Mouse (Mus musculus) left cerebral cortex, postnatal 4 days (tissue): ENCODE measurements at regions not wholly inside any gene's neighbourhood (a gene's known extent, or its start where the extent isn't known, plus 50 kb on each side); places are given as distances from the start of the nearest gene placed in this dataset.

Experiments
- DNase-seq: peaks from one replicate; pipeline ENCODE4 v3.0.0-alpha.2; 2022
- intact Hi-C: fragments of 180-260 bp; cut with DNase I; formaldehyde crosslinking; loops from one replicate; pipeline ENCODE4 v1.15.1; 2025

DNA sequence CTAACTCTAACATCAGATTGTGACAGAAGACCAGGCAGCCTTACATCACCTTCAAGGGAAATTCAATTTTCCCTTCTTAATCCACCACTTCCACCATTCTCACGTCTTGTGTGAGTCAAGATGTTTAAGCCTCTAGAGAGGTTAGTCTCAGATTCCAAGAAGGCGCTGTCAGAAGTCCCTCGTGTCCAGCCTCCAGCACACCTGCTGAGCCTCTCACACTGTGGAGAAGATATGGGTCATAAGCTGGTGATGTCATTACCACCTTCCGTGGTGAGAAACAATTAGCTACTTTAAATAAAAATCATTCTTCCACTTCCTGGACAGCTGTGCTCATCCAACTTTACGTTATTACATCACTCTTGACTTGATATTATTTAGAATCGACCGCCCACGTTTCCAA is 198.3 kb upstream of the Fn1 start:
- intact Hi-C loops, result no loop called here
- DNase-seq, result no peak

DNA sequence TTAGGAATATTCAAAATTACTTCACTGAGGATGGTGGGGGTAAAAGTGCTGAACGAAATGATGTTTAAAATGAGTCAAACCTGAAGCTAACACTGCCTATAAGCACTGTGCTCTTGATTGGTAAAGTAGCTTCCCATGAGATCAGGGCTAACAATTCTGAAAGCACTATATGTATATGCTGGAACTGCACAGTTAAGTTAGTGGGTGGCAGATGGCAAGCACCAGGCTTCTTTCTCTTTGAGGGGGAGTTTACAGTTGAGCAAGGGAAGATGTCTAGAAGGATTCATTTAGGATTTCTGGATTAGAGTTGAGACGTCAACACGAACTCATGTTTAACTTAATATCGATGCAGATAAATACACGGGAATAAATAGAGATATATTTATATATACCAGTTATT is 195.7 kb upstream of the Fn1 start:
- intact Hi-C loops, result no loop called here
- no peak for DNase-seq

DNA sequence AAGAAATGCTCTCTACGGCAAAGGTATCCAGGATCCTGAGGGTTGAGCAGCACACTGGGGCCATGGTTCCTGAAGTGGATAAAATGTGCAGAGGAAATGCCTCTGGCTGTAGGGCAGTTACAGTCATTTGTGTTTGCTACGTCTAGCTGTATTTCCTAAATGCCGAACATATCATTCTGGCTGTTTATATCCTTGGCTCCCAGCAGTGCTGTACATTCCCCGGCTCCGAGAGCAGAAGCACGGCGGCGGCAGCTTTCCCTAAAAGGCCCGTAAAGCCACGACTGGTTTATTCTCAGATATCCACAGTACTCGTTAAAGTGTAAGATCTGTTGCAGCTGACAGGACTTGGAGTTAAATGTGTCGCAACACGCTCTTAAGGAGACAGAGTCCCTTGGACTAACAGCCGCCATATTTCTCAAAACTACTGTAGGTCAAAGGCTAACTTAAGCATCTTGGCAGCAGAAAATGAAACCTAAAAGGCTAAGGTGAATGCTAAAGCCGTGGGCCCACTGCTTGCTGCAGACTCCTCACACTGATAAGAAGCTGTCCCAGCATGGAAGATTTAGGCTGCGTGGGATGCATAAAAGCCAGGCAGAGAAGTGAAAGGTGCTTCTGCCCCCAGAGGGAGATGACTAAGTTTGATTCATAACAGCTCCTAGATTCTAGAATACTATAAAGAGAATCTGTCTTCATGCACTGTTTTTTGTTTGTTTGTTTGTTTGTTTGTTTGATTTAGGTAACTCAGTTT is 192.1 kb upstream of the Fn1 start:
- DNase-seq, result no peak
- intact Hi-C loops, result no loop called here

DNA sequence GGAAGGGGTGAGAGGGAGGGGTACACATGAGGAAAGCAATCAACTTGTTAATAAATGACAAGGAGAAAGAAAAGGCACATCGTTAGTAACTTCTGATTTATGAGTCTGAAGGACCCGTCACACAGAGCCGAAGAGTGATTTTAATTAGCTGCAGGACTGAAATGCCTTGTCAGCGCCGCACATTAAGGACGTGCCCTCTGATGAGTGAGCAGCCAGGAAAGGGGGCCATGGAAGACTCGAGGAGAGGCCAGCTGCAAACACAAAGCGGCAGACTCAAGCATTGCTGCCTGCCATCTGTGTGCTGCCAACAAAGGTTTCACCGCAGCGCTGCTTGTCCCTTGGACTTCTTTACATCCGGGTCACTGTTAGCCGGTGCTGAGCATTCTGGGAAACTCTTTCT is 184.8 kb upstream of the Fn1 start:
- no peak for DNase-seq
- intact Hi-C loops, result no loop called here

DNA sequence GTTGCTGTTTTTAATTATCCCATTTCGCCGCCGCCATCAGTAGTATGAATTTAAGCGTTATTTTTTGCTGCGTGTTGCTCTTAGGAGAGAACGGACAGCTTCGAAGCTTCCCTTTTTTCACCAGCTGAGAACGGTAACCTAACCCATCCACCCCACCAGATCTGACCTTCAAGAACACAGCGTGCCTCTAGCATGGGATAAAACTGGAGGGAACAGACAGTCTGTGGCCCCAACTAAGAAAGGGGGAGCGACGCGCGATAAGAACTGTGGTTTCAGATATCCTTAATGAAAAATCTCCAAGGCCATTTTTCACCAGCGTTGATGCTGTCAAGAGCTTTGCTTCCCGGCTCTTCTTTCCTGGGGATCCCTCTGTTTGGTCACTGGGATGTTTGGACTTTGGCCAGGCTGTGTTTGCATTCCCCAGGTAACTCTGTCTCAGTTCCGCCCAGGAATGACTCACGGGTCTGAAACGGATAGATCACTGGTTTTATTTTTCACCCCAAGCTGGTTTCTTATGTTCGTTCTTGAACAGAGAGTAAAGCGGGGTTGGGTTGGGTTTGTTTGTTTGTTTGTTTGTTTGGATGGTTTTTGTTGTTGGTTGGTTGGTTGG is 184.1 kb upstream of the Fn1 start:
- no peak for DNase-seq
- intact Hi-C loops, result no loop called here

DNA sequence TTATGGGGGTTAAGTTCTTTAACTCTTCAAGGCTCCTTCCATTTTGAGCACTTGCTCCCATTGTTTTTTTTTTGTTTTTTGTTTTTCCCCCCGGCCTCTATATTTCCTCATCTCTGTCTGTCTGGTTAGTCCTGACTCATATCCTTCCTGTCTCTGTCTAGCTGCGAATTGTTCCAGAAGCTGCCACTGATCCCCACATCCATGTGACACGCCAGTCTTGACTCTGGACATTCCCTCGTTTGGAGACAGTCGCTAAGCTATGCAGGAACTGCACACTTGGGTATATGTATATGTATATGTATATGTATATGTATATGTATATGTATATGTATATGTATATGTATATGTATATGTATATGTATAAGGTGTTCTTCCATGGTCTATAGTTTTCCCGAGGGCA is 177.4 kb upstream of the Fn1 start:
- intact Hi-C loops, result no loop called here
- DNase-seq, result no peak

DNA sequence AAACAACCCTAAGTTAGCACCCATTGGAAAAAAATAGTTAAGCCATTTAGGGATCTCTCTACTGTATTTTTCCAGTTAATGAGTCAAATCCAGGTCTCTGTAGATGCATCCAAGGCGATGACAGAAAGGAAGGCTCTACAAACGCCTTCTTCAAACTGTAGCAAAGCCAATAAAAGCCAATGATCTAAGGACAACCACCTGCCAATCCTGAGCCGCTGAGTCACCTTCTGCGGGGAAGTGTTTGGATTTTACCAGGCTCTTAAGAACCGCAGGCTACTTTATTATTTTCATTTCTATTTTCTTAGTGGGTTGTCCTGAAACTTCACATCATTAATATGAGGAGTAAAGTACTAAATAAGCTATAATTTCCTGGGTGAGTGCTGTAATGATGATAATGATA is 171.4 kb upstream of the Fn1 start:
- no peak for DNase-seq
- intact Hi-C loops, result no loop called here

DNA sequence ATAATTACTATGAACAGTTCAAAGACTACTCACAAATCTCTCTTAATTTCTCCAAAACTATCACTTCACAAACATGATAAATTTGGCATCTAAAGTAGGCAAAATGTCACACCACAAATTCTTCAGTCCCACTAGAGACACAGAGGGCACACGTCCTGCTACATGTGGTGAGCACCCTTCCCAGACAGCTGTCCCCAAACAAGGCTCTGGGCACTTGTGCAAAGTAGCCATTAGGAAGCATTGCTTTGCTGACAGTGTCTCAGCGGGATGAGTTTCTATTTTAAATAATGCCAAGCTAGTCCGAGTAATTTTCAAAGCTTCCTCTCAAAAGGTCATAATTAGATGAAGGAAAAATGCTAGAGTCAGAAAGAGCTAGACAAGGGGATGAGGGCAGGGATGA is 169.1 kb upstream of the Fn1 start:
- intact Hi-C loops, result no loop called here
- no peak for DNase-seq

DNA sequence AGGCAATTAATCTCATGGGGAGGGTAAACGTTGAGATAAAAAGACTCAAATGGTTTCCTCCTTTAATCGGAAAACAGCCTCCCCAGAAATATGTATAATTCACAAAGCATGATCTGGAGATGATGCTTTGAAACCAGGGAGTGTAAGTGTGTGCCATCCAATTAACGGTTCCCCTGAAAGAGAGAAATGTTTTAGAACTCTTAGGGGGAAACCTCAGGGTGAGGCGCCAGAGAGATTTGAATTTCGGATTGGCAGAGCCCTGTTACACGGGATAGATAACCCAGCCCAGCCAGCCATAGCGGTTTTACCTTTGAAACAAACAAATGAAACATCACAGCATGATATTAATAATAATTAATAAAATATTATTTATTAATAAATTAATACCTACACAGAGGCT is 168.1 kb upstream of the Fn1 start:
- intact Hi-C loops, result no loop called here
- no peak for DNase-seq

DNA sequence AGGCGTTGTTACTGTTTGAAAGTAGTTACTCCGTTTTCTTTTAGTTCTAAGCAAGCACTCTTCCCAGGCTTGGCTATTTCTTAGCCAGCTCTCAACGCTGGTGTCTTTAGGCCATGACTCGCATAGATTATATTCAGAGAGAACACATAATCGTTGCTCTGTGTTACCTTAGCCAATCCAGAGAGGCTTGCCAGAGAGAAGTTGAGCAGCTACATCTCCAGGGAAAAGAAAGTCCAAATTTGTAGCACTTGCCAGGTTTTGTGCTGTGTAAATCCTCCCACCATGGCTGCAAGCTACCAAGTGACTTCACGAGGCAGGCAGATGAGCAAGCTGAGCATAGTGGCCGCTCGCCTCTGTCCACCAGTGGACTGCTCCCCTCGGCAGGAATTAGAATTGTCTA is 163.3 kb upstream of the Fn1 start:
- no peak for DNase-seq
- intact Hi-C loops, result no loop called here

DNA sequence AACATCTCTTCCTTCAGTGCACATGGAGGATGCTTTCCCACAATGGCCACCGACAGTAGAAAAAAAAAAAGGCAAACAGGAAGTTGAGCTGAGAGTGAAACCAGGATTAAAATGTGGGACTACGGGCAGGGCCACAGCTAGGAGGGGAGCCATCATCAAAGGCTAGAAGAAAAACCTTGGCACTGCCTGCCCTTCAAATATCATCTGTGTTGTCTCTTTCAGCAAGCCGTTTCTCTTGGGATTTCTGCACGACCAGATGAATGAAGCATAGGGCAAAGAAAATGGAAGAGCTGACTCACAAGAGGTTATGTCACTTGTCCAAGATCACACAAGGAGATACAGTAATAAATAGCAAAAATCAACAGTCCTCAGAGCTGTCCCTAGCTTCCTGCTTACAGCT is 161.1 kb upstream of the Fn1 start:
- intact Hi-C loops, result no loop called here
- no peak for DNase-seq

DNA sequence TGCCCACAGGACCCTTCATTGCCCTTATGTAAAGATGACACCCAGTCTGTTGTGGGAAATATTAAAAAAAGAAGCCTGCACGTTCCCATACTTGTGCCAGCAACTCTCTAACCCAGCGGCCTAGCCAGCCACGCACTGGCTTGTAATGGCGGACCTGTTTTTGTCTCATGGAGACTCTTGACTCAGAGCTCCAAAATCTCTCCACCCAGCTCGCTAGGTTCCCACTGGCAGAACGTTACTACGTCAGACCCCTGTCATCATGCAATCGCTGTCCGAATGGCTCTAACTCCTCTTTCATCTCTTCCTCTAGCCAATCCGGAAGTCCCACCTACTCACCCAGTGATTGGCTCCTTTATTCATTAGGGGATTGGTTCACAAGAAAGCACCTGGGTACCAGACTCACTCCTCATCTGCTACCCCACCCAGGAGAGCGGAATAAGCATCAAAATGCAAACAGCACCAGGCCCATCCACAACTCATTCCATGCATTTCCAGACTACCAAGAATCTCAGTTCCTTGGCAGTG is 159.2 kb upstream of the Fn1 start:
- DNase-seq, result no peak
- intact Hi-C loops, result no loop called here

DNA sequence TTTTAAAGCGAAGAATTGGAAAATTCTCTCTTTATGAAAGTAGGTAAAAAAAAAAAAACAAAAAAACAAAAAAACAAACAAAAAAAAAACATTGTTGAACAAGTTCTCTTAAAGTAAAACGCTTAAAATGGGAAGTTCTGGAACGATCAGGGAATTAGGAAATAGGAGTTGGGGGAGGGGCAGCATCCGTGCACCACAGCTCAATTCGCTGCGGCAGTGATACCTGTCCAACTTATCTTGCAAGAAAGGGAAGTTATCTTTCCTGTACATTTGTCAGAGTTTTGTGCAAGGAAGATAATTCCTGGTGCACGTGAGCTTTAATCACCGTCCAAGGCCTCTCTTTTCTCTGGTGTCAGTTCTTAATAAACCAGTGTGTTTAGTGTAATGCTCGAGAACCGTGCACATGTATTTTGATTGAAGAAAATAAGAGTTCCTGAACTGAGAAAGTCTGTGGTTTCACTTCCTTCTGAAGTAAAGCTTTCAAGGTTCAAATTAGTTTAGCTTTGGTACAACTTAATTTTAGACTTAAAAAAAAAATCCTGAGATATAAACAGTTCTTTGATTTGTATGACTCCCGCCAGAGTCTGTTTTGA is 158.3 kb upstream of the Fn1 start:
- intact Hi-C loops, result no loop called here
- DNase-seq, result no peak

DNA sequence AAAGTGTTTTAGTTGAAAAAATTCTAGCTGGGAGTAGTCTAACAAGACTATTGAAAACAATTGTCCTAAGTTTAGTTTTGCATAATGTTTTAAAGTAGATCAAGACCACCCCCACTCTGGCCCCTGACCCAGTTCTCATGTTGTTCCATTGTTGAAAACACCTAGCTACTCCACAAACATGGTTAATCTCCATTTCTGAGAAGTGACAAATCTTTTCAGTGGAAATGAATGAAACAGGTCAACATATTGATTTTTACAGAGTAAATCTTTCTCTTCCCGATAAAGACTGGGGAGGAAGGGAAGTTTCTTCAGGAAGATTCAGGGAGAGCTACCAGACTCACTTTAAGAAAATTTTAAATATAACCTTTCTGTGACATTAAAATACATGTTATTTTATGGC is 155.0 kb upstream of the Fn1 start:
- intact Hi-C loops, result no loop called here

DNA sequence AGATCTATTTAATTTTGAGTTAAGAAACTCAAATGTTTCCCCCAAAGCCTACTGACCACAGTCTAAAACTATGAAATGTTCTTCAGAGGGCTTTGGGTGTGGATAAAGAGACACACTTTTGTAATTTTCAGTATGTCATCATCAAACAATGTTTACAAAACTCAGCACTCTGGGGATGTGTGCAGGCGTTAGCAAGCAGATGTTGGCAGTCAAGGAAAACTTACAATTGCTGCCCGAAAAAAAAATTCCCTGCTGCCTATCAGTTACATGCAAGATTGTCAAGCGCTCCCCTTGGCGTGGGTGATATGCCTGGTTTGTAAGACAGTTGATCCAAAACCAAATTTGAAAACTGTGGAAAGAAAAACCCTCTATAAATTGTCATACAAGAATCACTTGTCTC is 154.6 kb upstream of the Fn1 start:
- intact Hi-C loops, result no loop called here

More for the DNA sequence above, 155.0 kb upstream of the Fn1 start:
- DNase-seq, result no peak

DNA sequence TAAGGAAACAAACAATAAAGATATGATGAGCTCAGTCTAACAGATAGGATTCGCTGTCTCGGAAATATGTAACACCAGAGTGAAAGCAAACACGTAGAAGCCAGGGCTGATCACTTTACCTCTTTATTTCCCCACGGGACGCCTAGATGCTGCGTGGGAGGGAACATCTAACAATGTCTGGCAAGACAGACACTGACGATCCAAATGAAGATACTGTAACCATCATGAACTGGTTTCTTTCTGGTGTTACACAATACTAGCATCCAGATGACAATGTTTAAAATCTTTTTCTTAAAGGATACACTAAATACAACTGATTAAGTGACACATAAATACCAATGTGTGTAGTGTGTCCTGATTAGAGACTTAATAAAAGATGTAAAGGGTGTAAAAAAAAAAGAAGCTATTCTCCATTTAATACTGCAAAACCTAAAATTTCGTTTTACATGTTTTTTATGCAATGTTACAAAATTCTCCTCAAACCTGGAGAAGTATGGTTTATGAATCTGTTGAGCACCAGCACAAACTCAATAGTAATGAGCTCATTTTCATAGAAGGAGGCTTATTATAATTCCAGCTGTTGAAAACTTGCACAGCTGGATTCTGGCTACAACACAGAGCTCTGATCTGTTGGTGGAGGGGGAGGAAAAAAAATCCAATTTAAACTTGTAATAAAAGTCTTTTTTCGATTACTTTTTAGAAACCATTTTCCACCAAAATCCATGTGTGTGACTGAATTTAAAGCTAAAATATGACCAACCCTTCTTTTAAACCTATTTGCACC is 148.5 kb upstream of the Fn1 start:
- no peak for DNase-seq
- intact Hi-C loops, result no loop called here

More for the DNA sequence above, 154.6 kb upstream of the Fn1 start:
- no peak for DNase-seq

DNA sequence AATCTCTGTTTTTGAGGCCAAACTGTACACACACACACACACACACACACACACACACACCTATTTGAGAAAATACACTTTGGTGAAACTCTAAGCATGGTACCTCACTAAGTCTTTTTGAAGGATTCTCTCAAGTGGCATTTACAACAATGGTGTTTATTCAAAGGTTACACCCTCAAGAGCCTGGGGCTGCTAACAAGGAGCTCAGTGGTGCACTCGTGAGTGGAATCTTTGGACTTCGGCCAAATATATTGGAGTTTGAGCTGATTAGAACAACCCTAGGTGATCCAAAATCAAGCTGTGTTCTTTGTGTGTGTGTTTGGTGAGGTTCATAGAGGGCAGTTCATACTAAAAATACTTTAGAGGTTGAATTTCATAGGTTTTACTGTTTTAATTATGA is 147.6 kb upstream of the Fn1 start:
- DNase-seq, result no peak
- intact Hi-C loops, result no loop called here

DNA sequence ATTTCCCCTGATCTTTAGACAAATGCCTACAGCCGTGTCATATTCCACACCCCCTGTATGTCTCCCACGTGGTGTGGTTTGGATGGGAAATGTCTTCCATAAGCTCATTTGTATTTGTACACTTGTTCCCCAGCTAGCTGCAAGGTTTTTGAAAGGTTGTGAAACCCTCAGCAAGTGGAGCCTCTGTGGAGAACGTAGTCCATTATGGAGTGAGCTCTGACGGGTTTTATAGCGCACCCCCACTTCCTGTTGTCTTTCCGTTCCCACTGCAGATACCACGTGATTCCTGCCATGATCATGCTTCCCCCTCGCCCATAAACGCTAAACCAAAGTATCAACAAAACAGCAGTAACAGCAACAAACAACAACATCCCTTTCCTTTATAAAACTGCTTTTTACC is 145.6 kb upstream of the Fn1 start:
- intact Hi-C loops, result no loop called here
- no peak for DNase-seq

DNA sequence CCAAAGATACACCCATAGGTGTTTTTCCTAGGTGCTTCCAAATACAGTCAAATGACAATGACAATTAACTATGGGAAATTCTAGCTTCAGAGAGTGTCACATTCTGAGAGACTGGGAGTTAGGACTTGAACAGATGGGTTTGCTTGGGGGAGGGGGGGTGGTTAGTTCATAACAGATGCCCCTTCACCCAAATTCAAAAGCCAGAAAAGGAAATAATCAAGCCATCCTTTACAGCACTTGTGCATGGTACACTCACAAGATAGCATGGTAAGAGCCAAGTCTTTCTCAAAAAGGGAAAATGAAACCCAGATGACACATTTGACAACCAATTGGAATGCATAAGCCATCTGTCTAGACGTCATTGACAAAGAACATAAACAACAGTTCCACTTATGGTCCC is 135.4 kb upstream of the Fn1 start:
- intact Hi-C loops, result no loop called here
- no peak for DNase-seq

DNA sequence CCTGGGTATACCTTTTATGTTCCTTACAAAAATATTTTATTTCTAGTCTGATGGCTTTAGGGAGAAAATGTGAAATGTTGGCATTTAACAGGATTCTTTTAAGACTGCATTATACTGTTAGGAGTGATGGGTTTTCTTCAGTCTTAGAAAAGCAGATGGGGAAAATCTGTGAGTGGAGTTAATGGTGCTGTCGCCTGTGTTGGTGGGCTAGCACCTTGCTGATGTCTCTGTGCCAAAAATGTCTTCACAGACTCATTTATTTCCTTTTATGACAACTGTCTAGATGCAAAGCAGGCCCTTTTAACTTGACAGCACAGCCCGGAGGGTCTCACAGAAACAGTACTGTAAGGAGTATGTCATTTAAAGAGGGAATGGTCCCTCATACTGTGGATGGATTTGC is 131.9 kb upstream of the Fn1 start:
- no peak for DNase-seq
- intact Hi-C loops, result no loop called here

DNA sequence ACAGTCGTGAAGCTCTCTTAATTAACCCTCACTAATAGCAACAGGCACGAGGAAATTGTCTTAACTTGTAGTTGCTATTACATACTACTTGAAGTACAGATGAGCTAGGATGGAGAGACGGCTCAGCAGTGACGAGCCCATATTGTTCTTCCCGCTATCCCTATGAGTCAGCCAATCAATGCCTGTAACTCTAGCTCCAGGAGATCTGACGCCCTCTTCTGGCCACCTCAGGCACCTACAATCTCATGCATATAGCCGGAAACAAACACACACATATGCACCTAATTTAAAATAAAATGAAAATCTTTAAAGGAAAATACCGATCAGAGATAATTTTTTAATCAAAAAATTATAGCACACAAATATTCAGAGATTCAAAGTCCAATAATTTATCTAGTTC is 125.3 kb upstream of the Fn1 start:
- intact Hi-C loops, result no loop called here
- DNase-seq, result no peak
